Mouse (Mus musculus) heart, embryonic 15.5 days (tissue): ENCODE measurements around the gene Ppp1r3f. TPM values are rescaled to one million over a fixed set of nuclear protein-coding genes. Genes with fewer than 3 reads are reported as not detected.

ENCODE experiments used
- ATAC-seq: fragments of 200-750 bp; cut with Nextera tagmentation; replicated peaks from 2 replicates; pipeline ENCODE4 v1.8.0; 2017; ENCODE audit warnings: low read depth, moderate TSS enrichment; ENCODE audit not compliant: insufficient number of reproducible peaks, insufficient read depth, low FRiP score
- H3K27ac ChIP-seq: fragments of 300-500 bp; sonication (generic); 2 replicates; pipeline ENCODE4 v1.5.1; 2015; ENCODE audit warnings: mild to moderate bottlenecking, inconsistent platforms
- H3K27me3 ChIP-seq: fragments of 300-500 bp; sonication (generic); 2 replicates; pipeline ENCODE4 v1.6.1; 2015; ENCODE audit warnings: inconsistent platforms
- H3K36me3 ChIP-seq: fragments of 300-500 bp; sonication (generic); 2 replicates; pipeline ENCODE4 v1.6.1; 2015; ENCODE audit warnings: mild to moderate bottlenecking, inconsistent platforms
- H3K4me1 ChIP-seq: fragments of 300-500 bp; sonication (generic); replicated peaks from 2 replicates; pipeline ENCODE4 v1.6.1; 2015; ENCODE audit warnings: inconsistent platforms
- H3K4me2 ChIP-seq: fragments of 300-500 bp; sonication (generic); 2 replicates; pipeline ENCODE4 v1.6.1; 2015; ENCODE audit warnings: inconsistent platforms, mild to moderate bottlenecking, moderate library complexity
- H3K4me3 ChIP-seq: fragments of 300-500 bp; sonication (generic); 2 replicates; pipeline ENCODE4 v1.5.1; 2015; ENCODE audit warnings: mild to moderate bottlenecking, inconsistent platforms
- H3K9ac ChIP-seq: fragments of 300-500 bp; sonication (generic); 2 replicates; pipeline ENCODE4 v1.6.1; 2015; ENCODE audit warnings: mild to moderate bottlenecking, inconsistent platforms
- H3K9me3 ChIP-seq: fragments of 300-500 bp; sonication (generic); replicated peaks from 2 replicates; pipeline ENCODE4 v1.6.1; 2016; ENCODE audit warnings: inconsistent platforms
- WGBS: fragments of 180-500 bp; shearing (Covaris S2); methylation state at CpG from one replicate; pipeline ENCODE4 v1.1.7; 2015; ENCODE audit warnings: mixed read lengths; 5-methylcytosine and 5-hydroxymethylcytosine counted together
- polyA plus RNA-seq: library from polyadenylated mRNA; unstranded; fragments of >200 nt; fragmentation: Nextera tagmentation; extraction: Ambion mirVana; gene quantifications from 2 replicates; pipeline ENCODE4 v1.2.1, GENCODE M21; 2015

Gene Ppp1r3f
- polyA plus RNA-seq, 1 experiment from 2014 or later = 1.7 TPM

- Histone ChIP-seq H3K4me1 (no peaks in the 10 kb centered on the region), H3K4me2 (no peak overlapping the region), H3K36me3 (no peaks in the 10 kb centered on the region), H3K27ac (no peak overlapping the region), H3K9ac (no peak overlapping the region), H3K9me3 (no peaks in the 10 kb centered on the region), H3K27me3 (no peaks in the 10 kb centered on the region), H3K4me3 (no peak overlapping the region)
- WGBS = 89% methylated on average over 11 of the region's 11 CpGs
- no peak for ATAC-seq
Measured at GRCm38 (mm10) chrX:7583881-7584280, 9.8 kb upstream of the Ppp1r3f start.

GRCm38 (mm10) chrX:7581151-7581550, 7.1 kb upstream of the Ppp1r3f start:
- Histone ChIP-seq H3K4me3 (no peak overlapping the region), H3K27me3 (no peaks in the 10 kb centered on the region), H3K27ac (no peak overlapping the region), H3K4me2 (no peak overlapping the region), H3K36me3 (no peaks in the 10 kb centered on the region), H3K9ac (no peak overlapping the region), H3K9me3 (no peaks in the 10 kb centered on the region), H3K4me1 (no peaks in the 10 kb centered on the region)
- no peak for ATAC-seq
- WGBS = 92% methylated on average over 2 of the region's 2 CpGs

GRCm38 (mm10) chrX:7574885-7575231, 775 bp upstream of the Ppp1r3f start:
- WGBS = 24% methylated on average over 6 of the region's 6 CpGs
- Histone ChIP-seq H3K27me3 (no peaks in the 10 kb centered on the region), H3K27ac (no peak overlapping the region), H3K4me1 (peaks cover 17% of the 10 kb centered on the region), H3K9me3 (no peaks in the 10 kb centered on the region), H3K4me3 (peak overlapping the region; percentile 69), H3K36me3 (no peaks in the 10 kb centered on the region), H3K4me2 (peak overlapping the region; percentile 79), H3K9ac (no peak overlapping the region)
- ATAC-seq = no peak

- no peaks in the 10 kb centered on the region for H3K9me3 ChIP-seq
- 27% methylated on average over 67 of the region's 72 CpGs for WGBS
Measured at GRCm38 (mm10) chrX:7573176-7574086, 652 bp downstream of the Ppp1r3f start, which contains the start of gene Foxp3. Foxp3 (plus strand) TSS chrX:7573644.

GRCm38 (mm10) chrX:7572466-7572865, 1.6 kb downstream of the Ppp1r3f start:
- 41% methylated on average over 10 of the region's 10 CpGs for WGBS

More at GRCm38 (mm10) chrX:7573176-7574086, 652 bp downstream of the Ppp1r3f start, which contains the start of gene Foxp3:
- Histone ChIP-seq H3K4me3 (peak within 1 kb of the TSS; percentile 69), H3K27ac (peak within 1 kb of the TSS; percentile 87), H3K9ac (peak within 1 kb of the TSS; percentile 74), H3K4me1 (peaks cover 17% of the 10 kb centered on the region), H3K36me3 (no peaks in the 10 kb centered on the region), H3K4me2 (peak within 1 kb of the TSS; percentile 79), H3K27me3 (no peaks in the 10 kb centered on the region)
- ATAC-seq = peak; percentile 8; the same call in 1 of the 2 replicates

GRCm38 (mm10) chrX:7571565-7572136, 2.4 kb downstream of the Ppp1r3f start:
- Histone ChIP-seq H3K4me3 (no peak overlapping the region), H3K4me2 (no peak overlapping the region), H3K9ac (no peak overlapping the region), H3K36me3 (no peaks in the 10 kb centered on the region), H3K27me3 (no peaks in the 10 kb centered on the region), H3K27ac (no peak overlapping the region), H3K9me3 (no peaks in the 10 kb centered on the region), H3K4me1 (peaks cover 17% of the 10 kb centered on the region)
- 77% methylated on average over 9 of the region's 9 CpGs for WGBS
- no peak for ATAC-seq

More at GRCm38 (mm10) chrX:7572466-7572865, 1.6 kb downstream of the Ppp1r3f start:
- Histone ChIP-seq H3K27me3 (no peaks in the 10 kb centered on the region), H3K4me2 (peak overlapping the region; percentile 79), H3K36me3 (no peaks in the 10 kb centered on the region), H3K4me1 (peaks cover 17% of the 10 kb centered on the region), H3K9me3 (no peaks in the 10 kb centered on the region), H3K9ac (no peak overlapping the region), H3K27ac (no peak overlapping the region), H3K4me3 (peak overlapping the region; percentile 69; the same call in 1 of the 2 replicates)
- ATAC-seq = no peak

- Histone ChIP-seq H3K36me3 (no peaks in the 10 kb centered on the region), H3K9me3 (no peaks in the 10 kb centered on the region), H3K4me3 (no peak overlapping the region), H3K27me3 (no peaks in the 10 kb centered on the region), H3K27ac (no peak overlapping the region), H3K4me2 (no peak overlapping the region), H3K4me1 (peaks cover 17% of the 10 kb centered on the region), H3K9ac (no peak overlapping the region)
- 40% methylated on average over 7 of the region's 7 CpGs for WGBS
- no peak for ATAC-seq
Measured at GRCm38 (mm10) chrX:7570481-7571175, 3.5 kb downstream of the Ppp1r3f start.

GRCm38 (mm10) chrX:7567491-7567890, 6.6 kb downstream of the Ppp1r3f start:
- Histone ChIP-seq H3K27me3 (no peaks in the 10 kb centered on the region), H3K4me3 (no peak overlapping the region), H3K9me3 (no peaks in the 10 kb centered on the region), H3K4me1 (peaks cover 8% of the 10 kb centered on the region), H3K27ac (no peak overlapping the region), H3K36me3 (no peaks in the 10 kb centered on the region), H3K9ac (no peak overlapping the region), H3K4me2 (no peak overlapping the region)
- ATAC-seq = no peak
- 53% methylated on average over 8 of the region's 9 CpGs for WGBS

GRCm38 (mm10) chrX:7566352-7566751, 7.7 kb downstream of the Ppp1r3f start:
- H3K36me3 ChIP-seq = no peaks in the 10 kb centered on the region
- no peak for ATAC-seq
- H3K27me3 ChIP-seq = no peaks in the 10 kb centered on the region
- H3K4me1 ChIP-seq = peaks cover 6% of the 10 kb centered on the region
- no peak overlapping the region for H3K4me2 ChIP-seq
- no peak overlapping the region for H3K4me3 ChIP-seq
- no peak overlapping the region for H3K9ac ChIP-seq
- no peak overlapping the region for H3K27ac ChIP-seq
- no peaks in the 10 kb centered on the region for H3K9me3 ChIP-seq
- WGBS = 66% methylated on average over 6 of the region's 6 CpGs

GRCm38 (mm10) chrX:7563076-7563475, 11.0 kb downstream of the Ppp1r3f start:
- ATAC-seq = no peak
- no peaks in the 10 kb centered on the region for H3K9me3 ChIP-seq
- H3K4me3 ChIP-seq = no peak overlapping the region
- 10% methylated on average over 2 of the region's 2 CpGs for WGBS
- H3K36me3 ChIP-seq = no peaks in the 10 kb centered on the region
- no peaks in the 10 kb centered on the region for H3K27me3 ChIP-seq
- no peaks in the 10 kb centered on the region; the same call in 1 of the 2 replicates for H3K4me1 ChIP-seq
- no peak overlapping the region for H3K4me2 ChIP-seq
- no peak overlapping the region for H3K9ac ChIP-seq
- no peak overlapping the region for H3K27ac ChIP-seq

GRCm38 (mm10) chrX:7553474-7553873, 20.6 kb downstream of the Ppp1r3f start:
- H3K9ac ChIP-seq = no peak overlapping the region

More at GRCm38 (mm10) chrX:7553474-7553873, 20.6 kb downstream of the Ppp1r3f start:
- Histone ChIP-seq H3K36me3 (no peaks in the 10 kb centered on the region), H3K4me1 (no peaks in the 10 kb centered on the region), H3K9me3 (no peaks in the 10 kb centered on the region), H3K27me3 (no peaks in the 10 kb centered on the region), H3K4me2 (no peak overlapping the region), H3K27ac (no peak overlapping the region), H3K4me3 (no peak overlapping the region)
- 88% methylated on average over 4 of the region's 4 CpGs for WGBS
- ATAC-seq = no peak
